Mouse (Mus musculus) embryonic facial prominence, embryonic 15.5 days (tissue): Measurements from ENCODE around the gene Clec2i. TPM values are rescaled to one million over a fixed set of nuclear protein-coding genes. Genes with fewer than 3 reads are reported as not detected.
A peak's percentile ranks its signal among the peaks of the same experiment; 100 is the strongest.
"Not testable (repeated sequence)": the region's sequence is repeated elsewhere in the genome, so short reads cannot be mapped to it uniquely, and the experiment has no call there.

Experiments used
- ATAC-seq: fragments of 200-750 bp; cut with Nextera tagmentation; 2 replicates; pipeline ENCODE4 v1.8.0; 2017; ENCODE audit warnings: low read depth, moderate TSS enrichment; ENCODE audit not compliant: insufficient number of reproducible peaks, low FRiP score, low TSS enrichment
- H3K27ac ChIP-seq: fragments of 300-500 bp; sonication (generic); replicated peaks from 2 replicates; pipeline ENCODE4 v1.5.1; 2015; ENCODE audit warnings: mild to moderate bottlenecking, inconsistent platforms
- H3K27me3 ChIP-seq: fragments of 300-500 bp; sonication (generic); 2 replicates; pipeline ENCODE4 v1.6.1; 2015; ENCODE audit warnings: inconsistent platforms
- H3K36me3 ChIP-seq: fragments of 300-500 bp; sonication (generic); 2 replicates; pipeline ENCODE4 v1.6.1; 2015; ENCODE audit warnings: mild to moderate bottlenecking, inconsistent platforms
- H3K4me1 ChIP-seq: fragments of 300-500 bp; sonication (generic); 2 replicates; pipeline ENCODE4 v1.6.1; 2015; ENCODE audit warnings: inconsistent platforms
- H3K4me2 ChIP-seq: fragments of 300-500 bp; sonication (generic); replicated peaks from 2 replicates; pipeline ENCODE4 v1.6.1; 2015; ENCODE audit warnings: mild to moderate bottlenecking, inconsistent platforms
- H3K4me3 ChIP-seq: fragments of 300-500 bp; sonication (generic); replicated peaks from 2 replicates; pipeline ENCODE4 v1.5.1; 2015; ENCODE audit warnings: mild to moderate bottlenecking, inconsistent platforms
- H3K9ac ChIP-seq: fragments of 300-500 bp; sonication (generic); 2 replicates; pipeline ENCODE4 v1.6.1; 2015; ENCODE audit warnings: inconsistent platforms
- H3K9me3 ChIP-seq: fragments of 300-500 bp; sonication (generic); replicated peaks from 2 replicates; pipeline ENCODE4 v1.6.1; 2016; ENCODE audit warnings: inconsistent platforms
- WGBS: fragments of 180-500 bp; shearing (Covaris S2); methylation state at CpG from one replicate; pipeline ENCODE4 v1.1.7; 2015; 5-methylcytosine and 5-hydroxymethylcytosine counted together
- microRNA-seq: library from miRNA; unstranded; fragments of <30 nt; microRNA quantifications from one replicate; pipeline ENCODE4, GENCODE M21; 2016; ENCODE audit warnings: borderline number of aligned reads
- polyA plus RNA-seq: library from polyadenylated mRNA; unstranded; fragments of >200 nt; fragmentation: Nextera tagmentation; extraction: Ambion mirVana; gene quantifications from 2 replicates; pipeline ENCODE4 v1.2.1, GENCODE M21; 2015

The Clec2i gene
- polyA plus RNA-seq, 1 experiment from 2014 or later: 0.36 TPM

- WGBS: 18% methylated on average over 2 of the region's 2 CpGs
- ATAC-seq: 0 out of 2 replicates have a peak, but pooled peaks have one; percentile 34
- Histone ChIP-seq H3K4me2 (no peak overlapping the region), H3K27me3 (no peaks in the 10 kb centered on the region), H3K4me1 (no peaks in the 10 kb centered on the region), H3K36me3 (no peaks in the 10 kb centered on the region), H3K4me3 (no peak overlapping the region), H3K27ac (no peak overlapping the region), H3K9ac (no peak overlapping the region), H3K9me3 (no peaks in the 10 kb centered on the region)
These were observed 45.7 kb downstream of the Clec2i start for GRCm38 (mm10) chr6:128933050-128933449.

- H3K4me2 ChIP-seq, H3K4me1 ChIP-seq, H3K4me3 ChIP-seq, H3K27ac ChIP-seq, H3K36me3 ChIP-seq, ATAC-seq, H3K9ac ChIP-seq, H3K27me3 ChIP-seq, H3K9me3 ChIP-seq: not testable (repeated sequence)
- 74% methylated on average over 4 of the region's 4 CpGs for WGBS
These were observed 46.7 kb downstream of the Clec2i start, which contains the start of gene Clec2g for GRCm38 (mm10) chr6:128934081-128934480. Clec2g (plus strand) TSS chr6:128934381.

GRCm38 (mm10) chr6:128935889-128936665 is 48.7 kb downstream of the Clec2i start:
- not testable (repeated sequence) for H3K9me3 ChIP-seq, H3K36me3 ChIP-seq, H3K27me3 ChIP-seq, H3K4me1 ChIP-seq, H3K4me3 ChIP-seq, ATAC-seq, H3K9ac ChIP-seq, H3K27ac ChIP-seq, H3K4me2 ChIP-seq
- WGBS: 80% methylated on average over 5 of the region's 13 CpGs

GRCm38 (mm10) chr6:128941646-128942421 is 54.4 kb downstream of the Clec2i start:
- Histone ChIP-seq H3K36me3 (no peaks in the 10 kb centered on the region), H3K27me3 (no peaks in the 10 kb centered on the region), H3K4me1 (no peaks in the 10 kb centered on the region), H3K4me3 (no peak overlapping the region), H3K27ac (no peak overlapping the region), H3K4me2 (no peak overlapping the region), H3K9ac (no peak overlapping the region), H3K9me3 (0 out of 2 replicates have a peak, but pooled peaks cover 5% of the 10 kb centered on the region)
- peak; percentile 43; the same call in 1 of the 2 replicates for ATAC-seq
- 79% methylated on average over 5 of the region's 5 CpGs for WGBS

- Histone ChIP-seq H3K4me2 (no peak overlapping the region), H3K36me3 (no peaks in the 10 kb centered on the region), H3K4me3 (no peak overlapping the region), H3K4me1 (no peaks in the 10 kb centered on the region), H3K27ac (no peak overlapping the region), H3K9ac (no peak overlapping the region), H3K9me3 (0 out of 2 replicates have a peak, but pooled peaks cover 5% of the 10 kb centered on the region), H3K27me3 (no peaks in the 10 kb centered on the region)
- 77% methylated on average over 3 of the region's 3 CpGs for WGBS
- ATAC-seq: no peak
These were observed 58.2 kb downstream of the Clec2i start for GRCm38 (mm10) chr6:128945564-128945963.

Small RNA genes lying within 50 kb of the gene (microRNA-seq; reads per million reads assigned to microRNA genes)
- not detected for gene Gm27336

Other genes with a start within 250 kb of the Clec2i start
- not detected in 2 replicates for gene Clec2h, start 225.2 kb upstream of the Clec2i start, polyA plus RNA-seq
- not detected in 2 replicates for gene Klrb1, start 164.5 kb upstream of the Clec2i start, polyA plus RNA-seq
- gene Klrb1c, start 98.4 kb upstream of the Clec2i start, polyA plus RNA-seq: 0.05 and 0.11 TPM in 2 replicates
- not detected in 2 replicates for gene Gm44511, start 61.3 kb upstream of the Clec2i start, polyA plus RNA-seq
- gene Klrb1b, start 61.3 kb upstream of the Clec2i start, polyA plus RNA-seq: 0.34 TPM in 1 of 2 replicates, not detected in the other
- gene BC035044, start 3.5 kb downstream of the Clec2i start, polyA plus RNA-seq: 0.38 and 0.49 TPM in 2 replicates
- 3.7 and 5.6 TPM in 2 replicates for gene Clec2g, start 46.8 kb downstream of the Clec2i start, polyA plus RNA-seq
- gene Klrb1f, start 158.3 kb downstream of the Clec2i start, polyA plus RNA-seq: 0.39 TPM in 1 of 2 replicates, not detected in the other
- not detected in 2 replicates for gene Clec2e, start 213.3 kb downstream of the Clec2i start, polyA plus RNA-seq